Mouse (Mus musculus) kidney, embryonic 16.5 days (tissue): Measurements from ENCODE around the gene Acrbp. TPM values are rescaled to one million over a fixed set of nuclear protein-coding genes. Genes with fewer than 3 reads are reported as not detected.

Experiments used
- ATAC-seq: fragments of 200-750 bp; cut with Nextera tagmentation; 2 replicates; pipeline ENCODE4 v1.8.0; 2017; ENCODE audit warnings: moderate TSS enrichment; ENCODE audit not compliant: low FRiP score, low TSS enrichment
- H3K27ac ChIP-seq: fragments of 300-500 bp; sonication (generic); 2 replicates; pipeline ENCODE4 v1.5.1; 2014; ENCODE audit warnings: low read length
- H3K27me3 ChIP-seq: fragments of 300-500 bp; sonication (generic); 2 replicates; pipeline ENCODE4 v1.6.1; 2014; ENCODE audit warnings: low read length, control low read depth, mixed read lengths; ENCODE audit not compliant: insufficient read depth
- H3K36me3 ChIP-seq: fragments of 300-500 bp; sonication (generic); 2 replicates; pipeline ENCODE4 v1.6.1; 2014; ENCODE audit warnings: low read length, control low read depth, mixed read lengths; ENCODE audit not compliant: insufficient read depth
- H3K4me1 ChIP-seq: fragments of 300-500 bp; sonication (generic); 2 replicates; pipeline ENCODE4 v1.6.1; 2014; ENCODE audit warnings: low read length, control low read depth, mixed read lengths; ENCODE audit not compliant: insufficient read depth
- H3K4me2 ChIP-seq: fragments of 300-500 bp; sonication (generic); replicated peaks from 2 replicates; pipeline ENCODE4 v1.6.1; 2014; ENCODE audit warnings: low read depth, low read length
- H3K4me3 ChIP-seq: fragments of 300-500 bp; sonication (generic); 2 replicates; pipeline ENCODE4 v1.5.1; 2014; ENCODE audit warnings: mild to moderate bottlenecking, low read length
- H3K9ac ChIP-seq: fragments of 300-500 bp; sonication (generic); replicated peaks from 2 replicates; pipeline ENCODE4 v1.6.1; 2014; ENCODE audit warnings: low read length
- H3K9me3 ChIP-seq: fragments of 300-500 bp; sonication (generic); 2 replicates; pipeline ENCODE4 v1.6.1; 2016; ENCODE audit warnings: low read length, control low read depth
- WGBS: fragments of 180-500 bp; shearing (Covaris S2); extraction: QIAGEN DNeasy Blood & Tissue Kit; methylation state at CpG from one replicate; pipeline ENCODE4 v1.1.7; 2014; 5-methylcytosine and 5-hydroxymethylcytosine counted together
- microRNA-seq: library from miRNA; unstranded; fragments of <30 nt; microRNA quantifications from one replicate; pipeline ENCODE4, GENCODE M21; 2016
- polyA plus RNA-seq: library from polyadenylated mRNA; unstranded; fragments of >200 nt; fragmentation: Nextera tagmentation; extraction: Ambion mirVana; gene quantifications from 2 replicates; pipeline ENCODE4 v1.2.1, GENCODE M21; 2015

Acrbp gene
- polyA plus RNA-seq, 1 experiment from 2014 or later = 16.3 TPM

GRCm38 (mm10) chr6:125112553-125112952 is 63.1 kb downstream of the Acrbp start:
- no peaks in the 10 kb centered on the region; the same call in 1 of the 2 replicates for H3K9me3 ChIP-seq
- no peak overlapping the region for H3K27ac ChIP-seq
- no peaks in the 10 kb centered on the region for H3K4me1 ChIP-seq
- 92% methylated on average over 11 of the region's 11 CpGs for WGBS
- no peak for ATAC-seq
- peaks cover 94% of the 10 kb centered on the region for H3K36me3 ChIP-seq
- H3K9ac ChIP-seq = no peak overlapping the region
- H3K27me3 ChIP-seq = no peaks in the 10 kb centered on the region
- no peak overlapping the region for H3K4me3 ChIP-seq
- no peak overlapping the region for H3K4me2 ChIP-seq

Small RNAs within 50 kb of the gene (microRNA-seq; reads per million reads assigned to microRNA genes)
- not detected for gene Mir7045

Other genes with a start within 250 kb of the Acrbp start
- 20.9 and 21.5 TPM in 2 replicates for gene Spsb2, start 241.0 kb upstream of the Acrbp start, polyA plus RNA-seq
- 851 and 866 TPM in 2 replicates for gene Tpi1, start 235.4 kb upstream of the Acrbp start, polyA plus RNA-seq
- 174 TPM in 2 replicates for gene Usp5, start 220.2 kb upstream of the Acrbp start, polyA plus RNA-seq
- 187 and 193 TPM in 2 replicates for gene Cdca3, start 220.1 kb upstream of the Acrbp start, polyA plus RNA-seq
- gene Gnb3, start 209.4 kb upstream of the Acrbp start, polyA plus RNA-seq = 1.7 and 1.8 TPM in 2 replicates
- 10.4 and 19.3 TPM in 2 replicates for gene P3h3, start 191.9 kb upstream of the Acrbp start, polyA plus RNA-seq
- 1.1 and 1.4 TPM in 2 replicates for gene Gpr162, start 185.7 kb upstream of the Acrbp start, polyA plus RNA-seq
- 0.10 and 0.28 TPM in 2 replicates for gene Cd4, start 161.5 kb upstream of the Acrbp start, polyA plus RNA-seq
- gene Lag3, start 138.0 kb upstream of the Acrbp start, polyA plus RNA-seq = 1.3 and 2.6 TPM in 2 replicates
- 269 and 274 TPM in 2 replicates for gene Ptms, start 129.6 kb upstream of the Acrbp start, polyA plus RNA-seq
- 366 and 380 TPM in 2 replicates for gene Mlf2, start 118.3 kb upstream of the Acrbp start, polyA plus RNA-seq
- gene Cops7a, start 84.2 kb upstream of the Acrbp start, polyA plus RNA-seq = 178 and 179 TPM in 2 replicates
- 2.1 and 2.3 TPM in 2 replicates for gene Pianp, start 53.0 kb upstream of the Acrbp start, polyA plus RNA-seq
- 13.7 and 14.7 TPM in 2 replicates for gene Zfp384, start 40.5 kb upstream of the Acrbp start, polyA plus RNA-seq
- gene Ing4, start 9.9 kb upstream of the Acrbp start, polyA plus RNA-seq = 152 and 158 TPM in 2 replicates
- gene Lpar5, start 18.2 kb downstream of the Acrbp start, polyA plus RNA-seq = 0.30 and 0.60 TPM in 2 replicates
- 72.0 and 80.4 TPM in 2 replicates for gene Chd4, start 46.3 kb downstream of the Acrbp start, polyA plus RNA-seq
- gene Nop2, start 82.2 kb downstream of the Acrbp start, polyA plus RNA-seq = 68.6 and 69.3 TPM in 2 replicates
- gene Iffo1, start 95.6 kb downstream of the Acrbp start, polyA plus RNA-seq = 7.9 and 8.7 TPM in 2 replicates
- 2,036 and 2,102 TPM in 2 replicates for gene Gapdh, start 116.8 kb downstream of the Acrbp start, polyA plus RNA-seq
- 151 and 163 TPM in 2 replicates for gene Ncapd2, start 142.0 kb downstream of the Acrbp start, polyA plus RNA-seq
- gene Mrpl51, start 142.1 kb downstream of the Acrbp start, polyA plus RNA-seq = 213 and 228 TPM in 2 replicates
- gene Vamp1, start 165.9 kb downstream of the Acrbp start, polyA plus RNA-seq = 7.5 and 7.7 TPM in 2 replicates
- gene Tapbpl, start 182.2 kb downstream of the Acrbp start, polyA plus RNA-seq = 7.4 and 8.2 TPM in 2 replicates
- 2.1 and 2.5 TPM in 2 replicates for gene Cd27, start 187.3 kb downstream of the Acrbp start, polyA plus RNA-seq
- gene Tuba3a, start 236.4 kb downstream of the Acrbp start, polyA plus RNA-seq = 0.19 and 0.65 TPM in 2 replicates